ENCODE assay signal across 11 mouse cellular contexts in genomic region chr1:127945696-127946575, GRCm38 (mm10).
DNase-seq lines count a peak whose midpoint lies in the region; ATAC-seq and TF ChIP-seq lines count a peak whose summit lies in the region.
"Had no signal": no experiment of that assay in that cellular context is flagged by ENCODE, and none has a peak within 500 bp of the region (broad histone marks: within the 10 kb centered on the region; RNA-seq: fewer than 3 reads in every experiment).

No protein-coding gene starts in this region.

- H3K4me2 ChIP-seq in heart, embryonic 12.5 days, result no peak overlapping the region

- no peak overlapping the region for H3K9ac ChIP-seq in heart, embryonic 12.5 days

- H3K4me3 ChIP-seq in heart, embryonic 12.5 days, result no peak overlapping the region
- no peak overlapping the region for H3K4me3 ChIP-seq in left cerebral cortex, adult 2 months
- H3K4me3 ChIP-seq in cortical plate, adult 2 months (ENCODE audit: insufficient read depth, low read length), result no peak overlapping the region

- 0 out of 2 replicates have a peak, but pooled peaks cover 5% of the 10 kb centered on the region for H3K9me3 ChIP-seq in heart, embryonic 12.5 days (replicated peaks)

- no peak for ATAC-seq in heart, embryonic 12.5 days (ENCODE audit: insufficient number of reproducible peaks, low FRiP score)
- ATAC-seq: forebrain, embryonic 16.5 days had no signal

- peaks cover 41% of the 10 kb centered on the region for H3K36me3 ChIP-seq in heart, embryonic 12.5 days

- no peak for TF ChIP-seq CTCF in left cerebral cortex, adult 2 months (IDR thresholded peaks at IDR 0.05)
- TF ChIP-seq CTCF in cortical plate, adult 2 months (IDR thresholded peaks at IDR 0.05; ENCODE audit: extremely low read depth, insufficient read depth, low read length), result no peak

- TF ChIP-seq POLR2A in cortical plate, adult 2 months (IDR thresholded peaks at IDR 0.05; ENCODE audit: extremely low read depth, insufficient read depth, low read length), result no peak

- intact Hi-C loops in heart, postnatal 36 days (cut with DNase I), result no loop called here
- intact Hi-C loops in left cerebral cortex, adult 2 months (cut with DNase I), result loop anchor here (2.0 kb wide), 2 partner anchors 29 to 131 kb away; no protein-coding TSS in a partner anchor

- H3K4me1 ChIP-seq in heart, embryonic 12.5 days (replicated peaks), result 0 out of 2 replicates have a peak, but pooled peaks cover 6% of the 10 kb centered on the region
- peaks cover 13% of the 10 kb centered on the region for H3K4me1 ChIP-seq in cortical plate, adult 2 months (ENCODE audit: control insufficient read depth, insufficient read depth, low read length)

- H3K27me3 ChIP-seq in heart, embryonic 12.5 days (replicated peaks), result no peaks in the 10 kb centered on the region

- H3K27ac ChIP-seq in heart, embryonic 12.5 days (ENCODE audit: poor library complexity, severe bottlenecking), result no peak overlapping the region
- peak overlapping the region; percentile 80 for H3K27ac ChIP-seq in left cerebral cortex, adult 2 months
- H3K27ac ChIP-seq in cortical plate, adult 2 months (ENCODE audit: insufficient read depth, low read length), result peak overlapping the region; percentile 88
- H3K27ac ChIP-seq: macrophage had no signal

- peak; percentile 47 for DNase-seq in adrenal gland, postnatal 14 days
- no peak for DNase-seq in adrenal gland, adult 8-10 months
- DNase-seq in heart, postnatal 36 days, result peak; percentile 10 to 12
- DNase-seq in left cerebral cortex, adult 2 months (ENCODE audit: extremely low spot score in 1 of 2, low spot score in 2 of 2), result no peak
- DNase-seq in left cerebral cortex, adult 18-20 months (ENCODE audit: low spot score in 2 of 2), result no peak
- DNase-seq in embryo, embryonic 9.5 days (ENCODE audit: extremely low spot score), result no peak
- DNase-seq: cerebellum, adult 11-12 months had no signal

- WGBS in heart, embryonic 12.5 days, result 71% methylated on average over 3 of the region's 3 CpGs

Comparison
In these comparisons a context has a peak if more than half of its experiments do, and no peak if none do; other contexts are left out.
1. DNase-seq: peak in adrenal gland, postnatal 14 days (single experiment) and heart, postnatal 36 days (2 of 2); none in adrenal gland, adult 8-10 months (single experiment), left cerebral cortex, adult 2 months (0 of 2), left cerebral cortex, adult 18-20 months (0 of 2) and embryo, embryonic 9.5 days (single experiment).